Mouse (Mus musculus) CH12.LX (cell line): ENCODE measurements at regions not wholly inside any gene's neighbourhood (a gene's known extent, or its start where the extent isn't known, plus 50 kb on each side); places are given as distances from the start of the nearest gene placed in this dataset.

Experiments
- DNase-seq: peaks from one replicate; pipeline ENCODE4 v3.0.0-alpha.2; 2013; ENCODE audit errors: extremely low read depth
- H3K27ac ChIP-seq: 2 replicates; pipeline ENCODE4 v1.5.1; 2012; ENCODE audit warnings: low read depth, mild to moderate bottlenecking, control low read depth, moderate library complexity; ENCODE audit not compliant: insufficient read depth
- H3K27me3 ChIP-seq: replicated peaks from 2 replicates; pipeline ENCODE3; 2012; ENCODE audit warnings: inconsistent platforms
- H3K36me3 ChIP-seq, 2 experiments: replicated peaks in 1 of 2; 2 replicates each; pipeline versions ENCODE3 to v1.6.1; 2012; ENCODE audit warnings: inconsistent platforms in 1 of 2, low read length in 1 of 2, mild to moderate bottlenecking in 1 of 2, mixed read lengths in 1 of 2, moderate library complexity in 1 of 2; ENCODE audit not compliant: control insufficient read depth in 1 of 2, insufficient read depth in 1 of 2
- H3K4me1 ChIP-seq, 2 experiments: 2 replicates each; pipeline ENCODE4 v1.6.1; 2012; ENCODE audit warnings: inconsistent platforms in 1 of 2, moderate library complexity in 1 of 2; ENCODE audit not compliant: insufficient read depth in 2 of 2, control insufficient read depth in 1 of 2
- H3K4me2 ChIP-seq: 2 replicates; pipeline ENCODE4 v1.6.1; 2012; ENCODE audit warnings: low read depth, mild to moderate bottlenecking, control low read depth; ENCODE audit not compliant: poor library complexity, insufficient read depth, severe bottlenecking
- H3K4me3 ChIP-seq, 3 experiments: fragments of 150-350 bp in 1 of 3; sonication (generic) in 1 of 3; replicated peaks in 1 of 3; 2 replicates each; pipeline versions ENCODE3 to v1.5.1; 2011 to 2012; ENCODE audit warnings: low read depth in 2 of 3, low read length in 2 of 3, mild to moderate bottlenecking in 2 of 3, moderate library complexity in 2 of 3, control low read depth in 1 of 3, improper control_type of control experiment in 1 of 3, inconsistent platforms in 1 of 3, mixed read lengths in 1 of 3; ENCODE audit not compliant: poor library complexity in 1 of 3
- H3K79me2 ChIP-seq: replicated peaks from 2 replicates; pipeline ENCODE4 v1.6.1; 2012; ENCODE audit warnings: mild to moderate bottlenecking, moderate library complexity; ENCODE audit not compliant: control insufficient read depth, poor library complexity, insufficient read depth, severe bottlenecking; ENCODE audit errors: extremely low read depth
- H3K9ac ChIP-seq: 2 replicates; pipeline ENCODE4 v1.6.1; 2012; ENCODE audit warnings: low read depth, mild to moderate bottlenecking, control low read depth, moderate library complexity; ENCODE audit not compliant: insufficient read depth
- H3K9me3 ChIP-seq: replicated peaks from 2 replicates; pipeline ENCODE3; 2012; ENCODE audit warnings: low read length, inconsistent platforms, mixed read lengths
- CHD1 ChIP-seq: IDR thresholded peaks from 2 replicates; pipeline ENCODE4 v1.6.1; 2012; ENCODE audit warnings: low read depth, low read length, improper control_type of control experiment, inconsistent platforms
- CTCF ChIP-seq, 2 experiments: IDR thresholded peaks in 1 of 2; conservative IDR thresholded peaks in 1 of 2; 2 replicates each; pipeline ENCODE4 v1.5.1; 2011 to 2012; ENCODE audit warnings: low read depth in 2 of 2, low read length in 2 of 2, improper control_type of control experiment in 1 of 2, inconsistent platforms in 1 of 2, mild to moderate bottlenecking in 1 of 2, moderate library complexity in 1 of 2
- E2F4 ChIP-seq: IDR thresholded peaks from 2 replicates; pipeline ENCODE4 v1.6.1; 2011; ENCODE audit warnings: low read depth, low read length, improper control_type of control experiment; ENCODE audit not compliant: insufficient replicate concordance
- ETS1 ChIP-seq: conservative IDR thresholded peaks from 2 replicates; pipeline ENCODE4 v1.6.1; 2012; ENCODE audit warnings: low read depth, mild to moderate bottlenecking, inconsistent platforms, low read length, improper control_type of control experiment, moderate library complexity
- HCFC1 ChIP-seq: IDR thresholded peaks from 2 replicates; pipeline ENCODE4 v1.6.1; 2012; ENCODE audit warnings: low read depth, mild to moderate bottlenecking, inconsistent platforms, low read length, improper control_type of control experiment
- JUN ChIP-seq: IDR thresholded peaks from 2 replicates; pipeline ENCODE4 v1.6.1; 2011; ENCODE audit warnings: low read depth, mild to moderate bottlenecking, low read length, improper control_type of control experiment, moderate library complexity; ENCODE audit not compliant: insufficient read depth
- JUND ChIP-seq: conservative IDR thresholded peaks from 2 replicates; pipeline ENCODE4 v1.6.1; 2011; ENCODE audit warnings: low read depth, low read length, improper control_type of control experiment
- KAT2A ChIP-seq: IDR thresholded peaks from 2 replicates; pipeline ENCODE4 v1.6.1; 2012; ENCODE audit warnings: low read length, improper control_type of control experiment, inconsistent platforms; ENCODE audit not compliant: insufficient replicate concordance
- MAFK ChIP-seq: IDR thresholded peaks from 2 replicates; pipeline ENCODE4 v1.6.1; 2011; ENCODE audit warnings: low read length, improper control_type of control experiment; ENCODE audit not compliant: insufficient replicate concordance
- MXI1 ChIP-seq: IDR thresholded peaks from 2 replicates; pipeline ENCODE4 v1.6.1; 2011; ENCODE audit warnings: mild to moderate bottlenecking, low read depth, low read length, improper control_type of control experiment
- NELFE ChIP-seq: IDR thresholded peaks from 2 replicates; pipeline ENCODE4 v1.6.1; 2011; ENCODE audit warnings: low read depth, low read length, improper control_type of control experiment
- POLR2A ChIP-seq: IDR thresholded peaks from 2 replicates; pipeline ENCODE4 v1.6.1; 2011; ENCODE audit warnings: low read depth, mild to moderate bottlenecking, improper control_type of control experiment, low read length
- RAD21 ChIP-seq: IDR thresholded peaks from 2 replicates; pipeline ENCODE4 v1.6.1; 2011; ENCODE audit warnings: low read depth, mild to moderate bottlenecking, low read length, improper control_type of control experiment, moderate library complexity
- RCOR1 ChIP-seq: conservative IDR thresholded peaks from 2 replicates; pipeline ENCODE4 v1.6.1; 2012; ENCODE audit warnings: low read depth, mild to moderate bottlenecking, inconsistent platforms, low read length, improper control_type of control experiment
- SIN3A ChIP-seq: IDR thresholded peaks from 2 replicates; pipeline ENCODE4 v1.6.1; 2012; ENCODE audit warnings: low read length, improper control_type of control experiment, inconsistent platforms
- SMC3 ChIP-seq: IDR thresholded peaks from 2 replicates; pipeline ENCODE4 v1.6.1; 2011; ENCODE audit warnings: low read depth, low read length, improper control_type of control experiment
- TBP ChIP-seq: conservative IDR thresholded peaks from 2 replicates; pipeline ENCODE4 v1.6.1; 2011; ENCODE audit warnings: low read depth, low read length, improper control_type of control experiment
- TCF12 ChIP-seq: IDR thresholded peaks from 2 replicates; pipeline ENCODE4 v1.6.1; 2014; ENCODE audit warnings: low read depth, mild to moderate bottlenecking, inconsistent platforms, low read length, improper control_type of control experiment
- USF1 ChIP-seq: IDR thresholded peaks from 2 replicates; pipeline ENCODE4 v1.6.1; 2014; ENCODE audit warnings: low read depth, mild to moderate bottlenecking, inconsistent platforms, low read length, improper control_type of control experiment
- USF2 ChIP-seq: conservative IDR thresholded peaks from 2 replicates; pipeline ENCODE4 v1.6.1; 2011; ENCODE audit warnings: low read depth, low read length, improper control_type of control experiment
- ZKSCAN1 ChIP-seq: IDR thresholded peaks from 2 replicates; pipeline ENCODE4 v1.6.1; 2012; ENCODE audit warnings: low read depth, inconsistent platforms, low read length, improper control_type of control experiment, borderline replicate concordance
- dilution Hi-C: fragments of 300-500 bp; cut with MboI; formaldehyde crosslinking; loops from 2 replicates; pipeline ENCODE4 v1.14.3; 2020; ENCODE audit warnings: low sequenced_read_pairs; ENCODE audit not compliant: extremely low pct_unique_long_range_greater_than_20kb, extremely low pct_ligation_motif_present
- in situ Hi-C: fragments of 300-500 bp; cut with MboI; formaldehyde crosslinking; loops from 3 replicates; pipeline ENCODE4 v1.14.3; 2019; ENCODE audit warnings: low sequenced_read_pairs, low pct_ligation_motif_present, low pct_unique_long_range_greater_than_20kb, mixed read lengths

DNA sequence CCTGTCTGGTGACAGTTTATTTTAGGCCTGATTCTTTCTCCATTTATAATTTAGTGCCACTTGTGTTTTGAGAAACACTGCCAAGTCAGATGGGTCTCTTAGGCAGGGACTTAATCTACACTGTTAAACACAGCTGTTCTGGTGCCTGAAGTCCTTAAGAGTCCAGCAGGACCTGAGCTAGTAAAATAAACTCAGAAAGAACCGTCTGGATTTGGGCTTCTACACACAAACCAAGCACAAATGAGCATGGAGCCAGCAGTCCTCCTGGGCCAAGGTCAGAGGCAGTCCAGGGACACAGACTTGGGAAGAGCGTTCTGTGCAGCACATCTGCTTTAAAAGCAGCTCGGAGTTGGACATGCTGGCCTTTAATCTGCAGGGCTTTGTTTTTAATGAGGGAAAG is 87.6 kb upstream of the Ccdc122 start:
- H3K27ac ChIP-seq, result no peak overlapping the region
- in situ Hi-C loops (no loop called here), dilution Hi-C loops (no loop called here)
- H3K9ac ChIP-seq, result no peak overlapping the region
- H3K9me3 ChIP-seq, result no peaks in the 10 kb centered on the region
- no peak for TF ChIP-seq RCOR1
- TF ChIP-seq TBP, result no peak
- TF ChIP-seq MAFK, result no peak
- TF ChIP-seq KAT2A, result no peak
- TF ChIP-seq JUND, result no peak
- no peak for TF ChIP-seq RAD21
- no peak for TF ChIP-seq POLR2A
- no peak for TF ChIP-seq SMC3
- TF ChIP-seq SIN3A, result no peak
- no peak for TF ChIP-seq HCFC1
- H3K4me3 ChIP-seq, result no peak overlapping the region
- H3K27me3 ChIP-seq, result no peaks in the 10 kb centered on the region
- DNase-seq, result no peak
- no peaks in the 10 kb centered on the region for H3K79me2 ChIP-seq
- peaks cover 0 to 13% of the 10 kb centered on the region in 2 experiments; a peak in 2 of 4 replicates for H3K4me1 ChIP-seq
- no peak overlapping the region for H3K4me2 ChIP-seq
- H3K36me3 ChIP-seq, result no peaks in the 10 kb centered on the region

DNA sequence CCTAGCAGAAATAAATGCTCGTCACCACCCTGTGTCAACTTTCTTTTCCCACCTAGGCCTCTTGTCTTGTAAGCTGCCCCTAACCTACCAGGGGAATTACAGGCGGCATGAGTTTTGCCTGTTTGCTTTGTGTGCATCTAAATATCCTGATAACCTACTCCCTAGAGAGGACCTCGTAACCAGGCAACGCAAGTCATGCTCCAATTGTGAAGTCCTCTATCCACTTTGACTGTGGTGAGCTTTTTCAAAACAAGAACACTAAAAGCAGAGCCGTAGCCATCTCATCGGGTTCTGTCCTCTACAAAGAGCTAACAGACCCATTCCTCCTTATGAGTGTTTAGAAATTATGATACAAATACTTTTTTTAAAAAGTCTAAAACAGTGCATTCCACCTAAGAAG is 88.1 kb upstream of the Ccdc122 start:
- Histone ChIP-seq H3K27me3 (no peaks in the 10 kb centered on the region), H3K36me3 (no peaks in the 10 kb centered on the region), H3K79me2 (no peaks in the 10 kb centered on the region), H3K4me1 (peaks cover 0 to 13% of the 10 kb centered on the region in 2 experiments; a peak in 2 of 4 replicates), H3K4me2 (no peak overlapping the region; the same call in 1 of the 2 replicates), H3K4me3 (no peak overlapping the region), H3K9me3 (no peaks in the 10 kb centered on the region), H3K9ac (no peak overlapping the region), H3K27ac (no peak overlapping the region)
- dilution Hi-C loops (no loop called here), in situ Hi-C loops (no loop called here)
- DNase-seq, result peak; percentile 56
- TF ChIP-seq USF1 (no peak), USF2 (no peak), TCF12 (no peak), NELFE (no peak), KAT2A (no peak), CTCF (conservative IDR thresholded peaks at IDR 0.05 in 1 of 2, IDR thresholded peaks at IDR 0.05 in 1 of 2; ENCODE audit: low read depth in 2 of 2, low read length in 2 of 2) (no peak), SMC3 (no peak), POLR2A (no peak)

DNA sequence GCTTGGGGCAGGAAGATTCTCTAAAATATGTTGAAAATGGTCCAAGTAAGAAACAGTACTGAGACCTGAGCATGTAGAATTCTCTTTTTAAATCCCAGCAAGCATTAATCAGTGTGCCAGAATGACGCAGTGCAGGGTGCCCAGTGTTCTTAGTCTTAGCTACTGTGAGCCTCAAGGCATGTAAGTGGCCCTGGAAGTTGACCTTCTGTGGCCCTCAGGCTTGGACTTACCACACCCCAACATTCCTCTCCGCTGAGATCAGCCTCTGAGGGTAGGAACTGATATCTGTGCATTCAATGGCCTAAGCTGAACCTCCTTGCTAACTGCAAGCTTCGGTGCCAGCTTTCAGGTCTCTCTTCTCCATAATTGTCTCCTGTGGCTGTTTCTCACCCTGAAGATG is 89.4 kb upstream of the Ccdc122 start:
- H3K9ac ChIP-seq, result no peak overlapping the region
- no peak overlapping the region for H3K4me2 ChIP-seq
- DNase-seq, result no peak
- H3K9me3 ChIP-seq, result no peaks in the 10 kb centered on the region
- H3K4me1 ChIP-seq, result peaks cover 0 to 13% of the 10 kb centered on the region in 2 experiments; a peak in 2 of 4 replicates
- no peak overlapping the region for H3K27ac ChIP-seq
- H3K36me3 ChIP-seq, result no peaks in the 10 kb centered on the region
- H3K4me3 ChIP-seq, result no peak overlapping the region
- H3K79me2 ChIP-seq, result no peaks in the 10 kb centered on the region
- TF ChIP-seq SMC3 (no peak), RAD21 (no peak), ETS1 (no peak), TCF12 (no peak), JUN (no peak), MXI1 (no peak), ZKSCAN1 (no peak), CHD1 (no peak), E2F4 (no peak)
- in situ Hi-C loops, result no loop called here
- no peaks in the 10 kb centered on the region for H3K27me3 ChIP-seq
- dilution Hi-C loops, result no loop called here
